Mouse (Mus musculus) small intestine, adult 2 months (tissue): Measurements from ENCODE around the gene Ptprn2.

Experiments used
- CTCF ChIP-seq: fragments of 200-500 bp; IDR thresholded peaks from 2 replicates; pipeline ENCODE4 v1.5.1; 2012; ENCODE audit warnings: low read depth, mild to moderate bottlenecking, control low read depth, inconsistent platforms, low read length, moderate library complexity, mixed read lengths; ENCODE audit not compliant: insufficient replicate concordance, insufficient read length; ENCODE audit errors: extremely low read depth
- POLR2A ChIP-seq: fragments of 200-500 bp; IDR thresholded peaks from 2 replicates; pipeline ENCODE4 v1.6.1; 2012; ENCODE audit warnings: low read depth, mild to moderate bottlenecking, control low read depth, inconsistent platforms, low read length, moderate library complexity

GRCm38 (mm10) chr12:117257921-117258497, 772.5 kb downstream of the Ptprn2 start:
- TF ChIP-seq CTCF: no peak
- TF ChIP-seq POLR2A: no peak
